Mouse (Mus musculus) MEL (cell line): ENCODE measurements around the gene Gjb6. TPM values are rescaled to one million over a fixed set of nuclear protein-coding genes. Genes with fewer than 3 reads are reported as not detected.

Experiments
- DNase-seq: peaks from one replicate; pipeline ENCODE4 v3.0.0; 2011; ENCODE audit warnings: low read depth, low spot score
- H3K27ac ChIP-seq: 2 replicates; pipeline ENCODE4 v1.5.1; 2012; ENCODE audit warnings: low read depth, mild to moderate bottlenecking, control low read depth, low read length, moderate library complexity; ENCODE audit not compliant: control insufficient read depth
- H3K27me3 ChIP-seq, 2 experiments: fragments of 150-350 bp in 1 of 2; sonication (generic) in 1 of 2; 2 replicates each; pipeline ENCODE4 v1.6.1; 2012; ENCODE audit warnings: low read length in 2 of 2, mild to moderate bottlenecking in 2 of 2, improper control_type of control experiment in 1 of 2, moderate library complexity in 1 of 2; ENCODE audit not compliant: insufficient read depth in 2 of 2, control insufficient read depth in 1 of 2
- H3K36me3 ChIP-seq, 2 experiments: 2 replicates each; pipeline ENCODE4 v1.6.1; 2012 to 2014; ENCODE audit warnings: low read length in 2 of 2, improper control_type of control experiment in 1 of 2, inconsistent platforms in 1 of 2, mild to moderate bottlenecking in 1 of 2; ENCODE audit not compliant: insufficient read depth in 2 of 2, control insufficient read depth in 1 of 2
- H3K4me1 ChIP-seq, 2 experiments: fragments of 150-350 bp in 1 of 2; sonication (generic) in 1 of 2; 2 replicates each; pipeline ENCODE4 v1.6.1; 2012; ENCODE audit warnings: low read length in 2 of 2, improper control_type of control experiment in 1 of 2, mild to moderate bottlenecking in 1 of 2; ENCODE audit not compliant: insufficient read depth in 2 of 2, control insufficient read depth in 1 of 2
- H3K4me3 ChIP-seq, 2 experiments: fragments of 150-350 bp in 1 of 2; sonication (generic) in 1 of 2; 2 replicates each; pipeline ENCODE4 v1.5.1; 2012; ENCODE audit warnings: low read depth in 2 of 2, low read length in 2 of 2, mild to moderate bottlenecking in 2 of 2, moderate library complexity in 2 of 2, control low read depth in 1 of 2, improper control_type of control experiment in 1 of 2; ENCODE audit not compliant: control insufficient read depth in 1 of 2, insufficient read depth in 1 of 2
- H3K79me2 ChIP-seq: 2 replicates; pipeline ENCODE4 v1.6.1; 2012; ENCODE audit warnings: mild to moderate bottlenecking, low read length, moderate library complexity; ENCODE audit not compliant: control insufficient read depth, poor library complexity, insufficient read depth
- H3K9ac ChIP-seq: 2 replicates; pipeline ENCODE4 v1.6.1; 2012; ENCODE audit warnings: low read depth, mild to moderate bottlenecking, control low read depth, low read length, moderate library complexity; ENCODE audit not compliant: control insufficient read depth, poor library complexity, severe bottlenecking
- H3K9me3 ChIP-seq: fragments of 150-350 bp; sonication (generic); replicated peaks from 2 replicates; pipeline ENCODE4 v1.6.1; 2012; ENCODE audit warnings: mild to moderate bottlenecking, low read length, improper control_type of control experiment, moderate library complexity; ENCODE audit not compliant: insufficient read depth
- BHLHE40 ChIP-seq: IDR thresholded peaks from 2 replicates; pipeline ENCODE4 v1.6.1; 2012; ENCODE audit warnings: low read depth, mild to moderate bottlenecking, inconsistent platforms, low read length, improper control_type of control experiment, borderline replicate concordance
- CTCF ChIP-seq, 3 experiments: IDR thresholded peaks in 2 of 3; conservative IDR thresholded peaks in 1 of 3; 2 replicates each; pipeline ENCODE4 v1.5.1; 2011 to 2012; ENCODE audit warnings: low read length in 3 of 3, low read depth in 2 of 3, mild to moderate bottlenecking in 2 of 3, improper control_type of control experiment in 1 of 3, inconsistent platforms in 1 of 3, mixed read lengths in 1 of 3, moderate library complexity in 1 of 3; ENCODE audit not compliant: control insufficient read depth in 1 of 3, insufficient read depth in 1 of 3, poor library complexity in 1 of 3, severe bottlenecking in 1 of 3
- E2F4 ChIP-seq: IDR thresholded peaks from 2 replicates; pipeline ENCODE4 v1.6.1; 2011; ENCODE audit warnings: low read depth, low read length, improper control_type of control experiment, borderline replicate concordance
- ELF1 ChIP-seq: IDR thresholded peaks from 2 replicates; pipeline ENCODE4 v1.6.1; 2014; ENCODE audit warnings: low read depth, mild to moderate bottlenecking, inconsistent platforms, low read length, improper control_type of control experiment, moderate library complexity
- ETS1 ChIP-seq: IDR thresholded peaks from 2 replicates; pipeline ENCODE4 v1.6.1; 2012; ENCODE audit warnings: low read depth, mild to moderate bottlenecking, inconsistent platforms, low read length, improper control_type of control experiment, moderate library complexity
- GABPA ChIP-seq: IDR thresholded peaks from 2 replicates; pipeline ENCODE4 v1.6.1; 2012; ENCODE audit warnings: low read depth, mild to moderate bottlenecking, inconsistent platforms, low read length, improper control_type of control experiment, moderate library complexity
- GATA1 ChIP-seq: IDR thresholded peaks from 2 replicates; pipeline ENCODE4 v1.6.1; 2011; ENCODE audit warnings: low read depth, low read length, improper control_type of control experiment
- JUND ChIP-seq: IDR thresholded peaks from 2 replicates; pipeline ENCODE4 v1.6.1; 2011; ENCODE audit warnings: low read depth, mild to moderate bottlenecking, improper control_type of control experiment, low read length
- KAT2A ChIP-seq: conservative IDR thresholded peaks from 2 replicates; pipeline ENCODE4 v1.6.1; 2012; ENCODE audit warnings: low read depth, low read length, improper control_type of control experiment, inconsistent platforms
- MAFK ChIP-seq: IDR thresholded peaks from 2 replicates; pipeline ENCODE4 v1.6.1; 2011; ENCODE audit warnings: low read depth, mild to moderate bottlenecking, low read length, improper control_type of control experiment, borderline replicate concordance
- MAX ChIP-seq: IDR thresholded peaks from 2 replicates; pipeline ENCODE4 v1.6.1; 2011; ENCODE audit warnings: low read length, improper control_type of control experiment
- MAZ ChIP-seq: IDR thresholded peaks from 2 replicates; pipeline ENCODE4 v1.6.1; 2012; ENCODE audit warnings: low read depth, mild to moderate bottlenecking, inconsistent platforms, low read length, improper control_type of control experiment
- MXI1 ChIP-seq: IDR thresholded peaks from 2 replicates; pipeline ENCODE4 v1.6.1; 2011; ENCODE audit warnings: mild to moderate bottlenecking, low read depth, low read length, improper control_type of control experiment
- MYB ChIP-seq: IDR thresholded peaks from 2 replicates; pipeline ENCODE4 v1.6.1; 2011; ENCODE audit warnings: mild to moderate bottlenecking, low read depth, low read length, improper control_type of control experiment
- MYC ChIP-seq: IDR thresholded peaks from 2 replicates; pipeline ENCODE4 v1.6.1; 2011; ENCODE audit warnings: low read depth, mild to moderate bottlenecking, low read length, improper control_type of control experiment, moderate library complexity
- NELFE ChIP-seq: IDR thresholded peaks from 2 replicates; pipeline ENCODE4 v1.6.1; 2011; ENCODE audit warnings: low read depth, low read length, improper control_type of control experiment
- NRF1 ChIP-seq: IDR thresholded peaks from 2 replicates; pipeline ENCODE4 v1.6.1; 2014; ENCODE audit warnings: low read depth, mild to moderate bottlenecking, inconsistent platforms, low read length, improper control_type of control experiment, moderate library complexity; ENCODE audit not compliant: poor library complexity, insufficient read depth, severe bottlenecking
- POLR2A ChIP-seq, 2 experiments: IDR thresholded peaks; 2 replicates each; pipeline ENCODE4 v1.6.1; 2011 to 2012; ENCODE audit warnings: low read length in 2 of 2, mild to moderate bottlenecking in 2 of 2, control low read depth in 1 of 2, improper control_type of control experiment in 1 of 2, low read depth in 1 of 2, moderate library complexity in 1 of 2; ENCODE audit not compliant: control insufficient read depth in 1 of 2, insufficient read depth in 1 of 2, poor library complexity in 1 of 2
- POLR2AphosphoS2 ChIP-seq: IDR thresholded peaks from 2 replicates; pipeline ENCODE4 v1.6.1; 2011; ENCODE audit warnings: low read length, improper control_type of control experiment
- POLR2AphosphoS5 ChIP-seq: IDR thresholded peaks from 2 replicates; pipeline ENCODE4 v1.6.1; 2012; ENCODE audit warnings: low read depth, borderline replicate concordance, mild to moderate bottlenecking, inconsistent platforms, low read length, moderate library complexity, mixed read lengths
- TAL1 ChIP-seq: IDR thresholded peaks from 2 replicates; pipeline ENCODE4 v1.6.1; 2012; ENCODE audit warnings: mild to moderate bottlenecking, inconsistent platforms, low read length, moderate library complexity, mixed read lengths
- TBP ChIP-seq: IDR thresholded peaks from 2 replicates; pipeline ENCODE4 v1.8.0; 2011; ENCODE audit warnings: low read depth, low read length, improper control_type of control experiment
- TCF12 ChIP-seq: IDR thresholded peaks from 2 replicates; pipeline ENCODE4 v1.6.1; 2014; ENCODE audit warnings: low read depth, mild to moderate bottlenecking, inconsistent platforms, low read length, improper control_type of control experiment, moderate library complexity
- UBTF ChIP-seq: IDR thresholded peaks from 2 replicates; pipeline ENCODE4 v1.6.1; 2012; ENCODE audit warnings: low read depth, mild to moderate bottlenecking, inconsistent platforms, low read length, improper control_type of control experiment, moderate library complexity, borderline replicate concordance; ENCODE audit not compliant: insufficient read depth
- USF1 ChIP-seq: IDR thresholded peaks from 2 replicates; pipeline ENCODE4 v1.6.1; 2014; ENCODE audit warnings: low read depth, mild to moderate bottlenecking, inconsistent platforms, low read length, improper control_type of control experiment, moderate library complexity
- ZKSCAN1 ChIP-seq: IDR thresholded peaks from 2 replicates; pipeline ENCODE4 v1.6.1; 2012; ENCODE audit warnings: low read depth, mild to moderate bottlenecking, inconsistent platforms, low read length, improper control_type of control experiment, moderate library complexity
- ZMIZ1 ChIP-seq: IDR thresholded peaks from 2 replicates; pipeline ENCODE4 v1.6.1; 2012; ENCODE audit warnings: low read depth, mild to moderate bottlenecking, inconsistent platforms, low read length, improper control_type of control experiment, moderate library complexity
- ZNF384 ChIP-seq: IDR thresholded peaks from 2 replicates; pipeline ENCODE4 v1.6.1; 2012; ENCODE audit warnings: low read depth, mild to moderate bottlenecking, inconsistent platforms, low read length, improper control_type of control experiment
- polyA plus RNA-seq, 2 experiments: library from polyadenylated mRNA; stranded (reverse) in 1 of 2; unstranded in 1 of 2; fragments of >175 nt in 1 of 2; fragments of >200 nt in 1 of 2; gene quantifications; 2 replicates each; pipeline versions ENCODE4 v1.2.1 to v1.2.4; 2012; ENCODE audit warnings: low replicate concordance in 2 of 2, low read depth in 1 of 2; ENCODE audit not compliant: insufficient read length in 2 of 2, insufficient read depth in 1 of 2, missing spikeins in 1 of 2
- total RNA-seq: library from RNA; depleted of rRNA; stranded (reverse); fragments of 300-350 nt; gene quantifications from 2 replicates; pipeline ENCODE4 v1.2.3, GENCODE M21; 2012; rRNA removed

The Gjb6 gene
- total RNA-seq (not detected in 2 replicates), polyA plus RNA-seq (not detected)

GRCm38 (mm10) chr14:57133161-57133661 lies at the start of gene Gjb6:
Gjb6 (minus strand) TSS chr14:57133611.
- Histone ChIP-seq H3K9ac (no peak within 1 kb of the TSS), H3K4me1 (no peaks in the 10 kb centered on the region), H3K27ac (no peak within 1 kb of the TSS), H3K9me3 (no peaks in the 10 kb centered on the region), H3K4me3 (no peak within 1 kb of the TSS), H3K36me3 (no peaks in the 10 kb centered on the region), H3K27me3 (peaks cover 0 to 2% of the 10 kb centered on the region in 2 experiments; a peak in 2 of 4 replicates), H3K79me2 (no peaks in the 10 kb centered on the region)
- DNase-seq, result no peak
- TF ChIP-seq MAFK (no peak), TCF12 (no peak), ZNF384 (no peak), JUND (no peak), TAL1 (no peak), ZKSCAN1 (no peak), NELFE (no peak), MAZ (no peak), ELF1 (no peak), MYC (no peak), ZMIZ1 (no peak), ETS1 (no peak), MXI1 (no peak), MAX (no peak), NRF1 (no peak), GABPA (no peak), E2F4 (no peak), POLR2A (IDR thresholded peaks at IDR 0.05; ENCODE audit: control insufficient read depth in 1 of 2, insufficient read depth in 1 of 2, low read depth in 1 of 2, low read length in 2 of 2, poor library complexity in 1 of 2) (no peak), TBP (no peak), POLR2AphosphoS2 (no peak)

GRCm38 (mm10) chr14:57165493-57165892 lies 32.1 kb upstream of the Gjb6 start:
- Histone ChIP-seq H3K27ac (no peak overlapping the region), H3K4me3 (no peak overlapping the region), H3K9ac (no peak overlapping the region), H3K4me1 (no peaks in the 10 kb centered on the region), H3K79me2 (no peaks in the 10 kb centered on the region), H3K9me3 (no peaks in the 10 kb centered on the region), H3K36me3 (no peaks in the 10 kb centered on the region), H3K27me3 (peaks cover 9 to 24% of the 10 kb centered on the region in 2 experiments)
- TF ChIP-seq KAT2A (no peak), USF1 (no peak), MYB (no peak), MYC (no peak), TBP (no peak), UBTF (no peak), GATA1 (no peak), POLR2AphosphoS5 (no peak), BHLHE40 (no peak), ZKSCAN1 (no peak), CTCF (IDR thresholded peaks at IDR 0.05 in 2 of 3, conservative IDR thresholded peaks at IDR 0.05 in 1 of 3; ENCODE audit: control insufficient read depth in 1 of 3, insufficient read depth in 1 of 3, low read depth in 2 of 3, low read length in 3 of 3, poor library complexity in 1 of 3, severe bottlenecking in 1 of 3) (no peak), POLR2AphosphoS2 (no peak)
- DNase-seq, result no peak
